Comparison of ENCODE assay signal across 34 mouse cellular contexts in the genomic region with DNA sequence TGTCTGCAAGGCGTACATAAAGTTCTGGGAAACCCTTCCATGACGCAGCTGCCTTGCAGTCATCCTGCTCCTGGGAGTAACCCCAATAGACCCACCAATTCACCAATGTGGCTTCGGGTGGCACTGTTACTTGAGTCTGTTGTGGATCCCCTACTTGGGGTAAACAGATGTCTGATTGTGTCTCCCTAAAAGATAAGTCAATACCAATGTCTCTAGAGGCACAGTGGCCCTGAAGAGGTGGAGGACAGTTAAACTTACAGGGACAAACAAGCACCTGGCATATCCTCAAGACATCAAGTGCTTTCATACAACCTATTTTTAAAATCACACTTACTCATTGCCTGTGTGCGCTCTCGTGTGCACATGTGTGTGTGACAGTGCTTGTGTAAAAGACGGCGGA. TPM values are rescaled to one million over a fixed set of nuclear protein-coding genes. Genes with fewer than 3 reads are reported as not detected.
"Had no signal": no experiment of that assay in that cellular context is flagged by ENCODE, and none has a peak within 500 bp of the region (broad histone marks: within the 10 kb centered on the region; RNA-seq: fewer than 3 reads in every experiment).

No protein-coding gene starts in this region.

- H3K4me3 ChIP-seq: embryonic facial prominence, embryonic 10.5 days; embryonic facial prominence, embryonic 12.5 days; embryonic facial prominence, embryonic 13.5 days; embryonic facial prominence, embryonic 15.5 days; erythroblast, embryonic 14.5 days; forebrain, embryonic 10.5 days; forebrain, embryonic 12.5 days; forebrain, embryonic 13.5 days; forebrain, embryonic 15.5 days; gastrocnemius, adult 2 months; heart, adult 2 months had no signal

- H3K27ac ChIP-seq: embryonic facial prominence, embryonic 10.5 days; embryonic facial prominence, embryonic 12.5 days; embryonic facial prominence, embryonic 13.5 days; embryonic facial prominence, embryonic 15.5 days; forebrain, embryonic 10.5 days; forebrain, embryonic 12.5 days; forebrain, embryonic 13.5 days; forebrain, embryonic 15.5 days; gastrocnemius, adult 2 months; heart, adult 2 months had no signal

- DNase-seq: cerebellum, adult 2 months; cerebellum, adult 8-10 months; cerebellum, adult 9-10 months; cerebellum, adult 9-11 months; cerebellum, postnatal 10 days; cerebellum, postnatal 14 days; cerebellum, postnatal 25 days; cerebellum, postnatal 36 days; embryo, embryonic 11 days; forebrain, postnatal 0 days; gastrocnemius, adult 2 months; gastrocnemius, postnatal 10 days; gastrocnemius, postnatal 14 days; gastrocnemius, postnatal 25 days; gastrocnemius, postnatal 36 days; heart, adult 18-20 months; heart, adult 2 months had no signal

- H3K9me3 ChIP-seq: embryonic facial prominence, embryonic 12.5 days; embryonic facial prominence, embryonic 15.5 days; forebrain, embryonic 12.5 days; forebrain, embryonic 13.5 days; forebrain, embryonic 15.5 days had no signal

- H3K27me3 ChIP-seq: embryonic facial prominence, embryonic 12.5 days; embryonic facial prominence, embryonic 13.5 days; embryonic facial prominence, embryonic 15.5 days; forebrain, embryonic 12.5 days; forebrain, embryonic 13.5 days; forebrain, embryonic 15.5 days had no signal

RNA-seq across cellular contexts. Expression of gene Zfp61, which starts 5.7 kb away (rescaled TPM):
- polyA plus RNA-seq: erythroblast, embryonic 14.5 days had no signal

RNA-seq across cellular contexts. Expression of gene Zfp93, which starts 25.2 kb away (rescaled TPM):
- polyA plus RNA-seq: erythroblast, embryonic 14.5 days had no signal

RNA-seq across cellular contexts. Expression of gene Tescl, which starts 38.4 kb away (rescaled TPM):
- total RNA-seq: common myeloid progenitor, adult 5-6 weeks; forebrain, postnatal 0 days; gastrocnemius, adult 18-20 months; gastrocnemius, adult 2 months; gastrocnemius, adult 8-10 months; gastrocnemius, postnatal 10 days; gastrocnemius, postnatal 14 days; gastrocnemius, postnatal 25 days; gastrocnemius, postnatal 36 days; granulocyte monocyte progenitor cell, adult 5-6 weeks; heart, adult 2 months had no signal
- polyA plus RNA-seq: embryonic facial prominence, embryonic 11.5 days; embryonic facial prominence, embryonic 14.5 days; embryonic facial prominence, embryonic 15.5 days; erythroblast, embryonic 14.5 days; forebrain, embryonic 12.5 days; forebrain, embryonic 13.5 days; forebrain, embryonic 15.5 days; forebrain, embryonic 16.5 days; forebrain, postnatal 0 days; frontal cortex, adult 2 months had no signal

RNA-seq across cellular contexts. Expression of gene Zfp108, which starts 40.8 kb away (rescaled TPM):
- polyA plus RNA-seq: erythroblast, embryonic 14.5 days had no signal
